Mouse (Mus musculus) heart, embryonic 11.5 days (tissue): Measurements from ENCODE around the gene Pdzrn3. TPM values are rescaled to one million over a fixed set of nuclear protein-coding genes. Genes with fewer than 3 reads are reported as not detected.
A peak's percentile ranks its signal among the peaks of the same experiment; 100 is the strongest.

ENCODE experiments used
- ATAC-seq: fragments of 200-750 bp; cut with Nextera tagmentation; replicated peaks from 2 replicates; pipeline ENCODE4 v1.8.0; 2017; ENCODE audit warnings: moderate library complexity; ENCODE audit not compliant: insufficient number of reproducible peaks, low FRiP score, low TSS enrichment
- H3K27ac ChIP-seq: fragments of 300-500 bp; sonication (generic); 2 replicates; pipeline ENCODE4 v1.5.1; 2014; ENCODE audit warnings: mild to moderate bottlenecking, low read depth, low read length
- H3K27me3 ChIP-seq: fragments of 300-500 bp; sonication (generic); 2 replicates; pipeline ENCODE4 v1.6.1; 2014; ENCODE audit warnings: mild to moderate bottlenecking, low read length, mixed read lengths; ENCODE audit not compliant: control insufficient read depth, insufficient read depth
- H3K36me3 ChIP-seq: fragments of 300-500 bp; sonication (generic); 2 replicates; pipeline ENCODE4 v1.6.1; 2014; ENCODE audit warnings: mild to moderate bottlenecking, low read length, moderate library complexity, mixed read lengths; ENCODE audit not compliant: control insufficient read depth, insufficient read depth
- H3K4me1 ChIP-seq: fragments of 300-500 bp; sonication (generic); 2 replicates; pipeline ENCODE4 v1.6.1; 2014; ENCODE audit warnings: low read length; ENCODE audit not compliant: control insufficient read depth, insufficient read depth
- H3K4me2 ChIP-seq: fragments of 300-500 bp; sonication (generic); 2 replicates; pipeline ENCODE4 v1.6.1; 2014; ENCODE audit warnings: mild to moderate bottlenecking, moderate library complexity
- H3K4me3 ChIP-seq: fragments of 300-500 bp; sonication (generic); 2 replicates; pipeline ENCODE4 v1.5.1; 2014; ENCODE audit warnings: low read depth, low read length
- H3K9ac ChIP-seq: fragments of 300-500 bp; sonication (generic); 2 replicates; pipeline ENCODE4 v1.6.1; 2014; ENCODE audit warnings: mild to moderate bottlenecking, low read depth, low read length, moderate library complexity
- H3K9me3 ChIP-seq: fragments of 300-500 bp; sonication (generic); replicated peaks from 2 replicates; pipeline ENCODE4 v1.6.1; 2016; ENCODE audit warnings: low read length; ENCODE audit not compliant: control insufficient read depth
- WGBS: fragments of 180-500 bp; shearing (Covaris S2); extraction: QIAGEN DNeasy Blood & Tissue Kit; methylation state at CpG from one replicate; pipeline ENCODE4 v1.1.7; 2014; ENCODE audit not compliant: insufficient replicate concordance; 5-methylcytosine and 5-hydroxymethylcytosine counted together
- polyA plus RNA-seq: library from polyadenylated mRNA; unstranded; fragments of >200 nt; fragmentation: Nextera tagmentation; extraction: Ambion mirVana; gene quantifications from 2 replicates; pipeline ENCODE4 v1.2.1, GENCODE M21; 2014

The Pdzrn3 gene
- polyA plus RNA-seq, 1 experiment from 2014 or later: 10.5 TPM

GRCm38 (mm10) chr6:101395908-101396307, 18.2 kb upstream of the Pdzrn3 start:
- Histone ChIP-seq H3K27ac (no peak overlapping the region), H3K27me3 (no peaks in the 10 kb centered on the region), H3K9ac (no peak overlapping the region), H3K9me3 (no peaks in the 10 kb centered on the region), H3K4me1 (no peaks in the 10 kb centered on the region), H3K4me2 (no peak overlapping the region), H3K4me3 (no peak overlapping the region), H3K36me3 (no peaks in the 10 kb centered on the region)
- 79% methylated on average over 6 of the region's 6 CpGs for WGBS
- no peak for ATAC-seq

GRCm38 (mm10) chr6:101392801-101393117, 15.1 kb upstream of the Pdzrn3 start:
- Histone ChIP-seq H3K27me3 (no peaks in the 10 kb centered on the region), H3K4me3 (no peak overlapping the region), H3K4me2 (no peak overlapping the region), H3K4me1 (no peaks in the 10 kb centered on the region), H3K9me3 (no peaks in the 10 kb centered on the region), H3K27ac (no peak overlapping the region), H3K36me3 (no peaks in the 10 kb centered on the region), H3K9ac (no peak overlapping the region)
- no peak for ATAC-seq
- WGBS: 83% methylated on average over 2 of the region's 2 CpGs

GRCm38 (mm10) chr6:101392107-101392800, 14.6 kb upstream of the Pdzrn3 start:
- H3K36me3 ChIP-seq: no peaks in the 10 kb centered on the region
- no peaks in the 10 kb centered on the region for H3K9me3 ChIP-seq
- no peak for ATAC-seq
- WGBS: 79% methylated on average over 8 of the region's 8 CpGs
- H3K27me3 ChIP-seq: no peaks in the 10 kb centered on the region
- no peak overlapping the region for H3K4me3 ChIP-seq
- no peak overlapping the region for H3K4me2 ChIP-seq
- no peak overlapping the region for H3K9ac ChIP-seq
- no peaks in the 10 kb centered on the region for H3K4me1 ChIP-seq
- no peak overlapping the region for H3K27ac ChIP-seq

- H3K36me3 ChIP-seq: no peaks in the 10 kb centered on the region
- no peak overlapping the region for H3K4me2 ChIP-seq
- no peaks in the 10 kb centered on the region for H3K9me3 ChIP-seq
- H3K4me1 ChIP-seq: no peaks in the 10 kb centered on the region
- 78% methylated on average over 7 of the region's 7 CpGs for WGBS
- no peak overlapping the region for H3K9ac ChIP-seq
- no peak overlapping the region for H3K4me3 ChIP-seq
- no peaks in the 10 kb centered on the region for H3K27me3 ChIP-seq
- H3K27ac ChIP-seq: no peak overlapping the region
- no peak for ATAC-seq
Observed at GRCm38 (mm10) chr6:101385490-101385889, 7.8 kb upstream of the Pdzrn3 start.

GRCm38 (mm10) chr6:101384958-101385357, 7.3 kb upstream of the Pdzrn3 start:
- Histone ChIP-seq H3K36me3 (no peaks in the 10 kb centered on the region), H3K4me3 (no peak overlapping the region), H3K9ac (no peak overlapping the region), H3K4me1 (no peaks in the 10 kb centered on the region), H3K27ac (no peak overlapping the region), H3K27me3 (no peaks in the 10 kb centered on the region), H3K9me3 (no peaks in the 10 kb centered on the region), H3K4me2 (no peak overlapping the region)
- no peak for ATAC-seq
- 74% methylated on average over 7 of the region's 7 CpGs for WGBS

GRCm38 (mm10) chr6:101384476-101384875, 6.8 kb upstream of the Pdzrn3 start:
- Histone ChIP-seq H3K27ac (no peak overlapping the region), H3K4me2 (no peak overlapping the region), H3K4me1 (no peaks in the 10 kb centered on the region), H3K9ac (no peak overlapping the region), H3K27me3 (no peaks in the 10 kb centered on the region), H3K36me3 (no peaks in the 10 kb centered on the region), H3K9me3 (no peaks in the 10 kb centered on the region), H3K4me3 (no peak overlapping the region)
- whole genome bisulfite sequencing: 70% methylated on average over 6 of the region's 6 CpGs
- no peak for ATAC-seq

- Histone ChIP-seq H3K9ac (no peak overlapping the region), H3K4me1 (no peaks in the 10 kb centered on the region), H3K27me3 (no peaks in the 10 kb centered on the region), H3K9me3 (no peaks in the 10 kb centered on the region), H3K4me3 (no peak overlapping the region), H3K36me3 (no peaks in the 10 kb centered on the region), H3K27ac (no peak overlapping the region), H3K4me2 (no peak overlapping the region)
- WGBS: 79% methylated on average over 4 of the region's 4 CpGs
- no peak for ATAC-seq
Observed at GRCm38 (mm10) chr6:101382891-101383290, 5.2 kb upstream of the Pdzrn3 start.

GRCm38 (mm10) chr6:101379546-101379945, 1.8 kb upstream of the Pdzrn3 start:
- Histone ChIP-seq H3K4me2 (no peak overlapping the region), H3K9me3 (no peaks in the 10 kb centered on the region), H3K36me3 (no peaks in the 10 kb centered on the region), H3K4me1 (peaks cover 11% of the 10 kb centered on the region), H3K27ac (no peak overlapping the region), H3K9ac (no peak overlapping the region), H3K27me3 (no peaks in the 10 kb centered on the region), H3K4me3 (no peak overlapping the region)
- WGBS: 59% methylated on average over 3 of the region's 3 CpGs
- no peak for ATAC-seq

- Histone ChIP-seq H3K4me1 (peaks cover 22% of the 10 kb centered on the region), H3K4me3 (peak overlapping the region; percentile 73), H3K27ac (peak overlapping the region; percentile 92), H3K9me3 (no peaks in the 10 kb centered on the region), H3K36me3 (0 out of 2 replicates have a peak, but pooled peaks cover 2% of the 10 kb centered on the region), H3K9ac (peak overlapping the region; percentile 84), H3K27me3 (no peaks in the 10 kb centered on the region), H3K4me2 (peak overlapping the region; percentile 94)
- ATAC-seq: peak; percentile 87
- WGBS: under 1% methylated on average over 29 of the region's 29 CpGs
Observed at GRCm38 (mm10) chr6:101377935-101378609, 375 bp upstream of the Pdzrn3 start.
